In the genomic region with DNA sequence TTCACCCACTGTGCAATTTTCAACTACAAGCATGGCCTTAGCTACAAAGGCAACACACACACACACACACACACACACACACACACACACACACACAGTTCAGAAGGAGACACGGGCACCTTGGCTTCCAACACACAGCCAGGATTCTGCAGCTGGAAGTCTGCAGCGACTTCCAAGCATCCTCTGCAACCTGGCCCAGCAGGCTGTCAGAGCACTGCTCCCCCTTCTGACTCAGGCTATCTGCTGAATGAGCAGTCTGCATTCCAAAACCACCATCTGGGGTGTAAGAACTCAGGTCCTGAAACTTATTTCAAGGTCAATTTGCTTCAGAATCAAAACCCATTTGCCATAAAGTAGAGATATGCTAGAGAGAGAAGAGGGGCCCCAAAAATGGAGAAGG, we compare ENCODE assay signal across 21 mouse cellular contexts.
DNase-seq lines count a peak whose midpoint lies in the region; ATAC-seq and TF ChIP-seq lines count a peak whose summit lies in the region.
"Had no signal": no experiment of that assay in that cellular context is flagged by ENCODE, and none has a peak within 500 bp of the region (broad histone marks: within the 10 kb centered on the region; RNA-seq: fewer than 3 reads in every experiment).

No protein-coding gene starts in this region.

- no peak; the same call in 1 of the 2 replicates for TF ChIP-seq CTCF in forebrain, postnatal 0 days (IDR thresholded peaks at IDR 0.05; ENCODE audit: low read depth)
- 0 out of 2 replicates have a peak, but pooled peaks have one; percentile 5 for TF ChIP-seq CTCF in layer of hippocampus, adult 2 months (conservative IDR thresholded peaks at IDR 0.05)
- TF ChIP-seq CTCF in brain, embryonic 14.5 days (IDR thresholded peaks at IDR 0.05; ENCODE audit: borderline replicate concordance, extremely low read depth, insufficient read depth, insufficient read length): no peak

- no peaks in the 10 kb centered on the region for H3K27me3 ChIP-seq in forebrain, postnatal 0 days (ENCODE audit: insufficient read depth, low read length)
- no peaks in the 10 kb centered on the region for H3K27me3 ChIP-seq in forebrain, embryonic 10.5 days (ENCODE audit: poor library complexity, severe bottlenecking)
- H3K27me3 ChIP-seq: forebrain, embryonic 12.5 days; heart, embryonic 13.5 days; hindbrain, embryonic 12.5 days; hindbrain, embryonic 15.5 days had no signal

- H3K4me3 ChIP-seq in forebrain, postnatal 0 days (ENCODE audit: low read depth, low read length): no peak overlapping the region
- H3K4me3 ChIP-seq in forebrain, embryonic 10.5 days: no peak overlapping the region
- no peak overlapping the region for H3K4me3 ChIP-seq in layer of hippocampus, adult 2 months
- H3K4me3 ChIP-seq: forebrain, embryonic 12.5 days; heart, adult 2 months; heart, embryonic 10.5 days; heart, embryonic 13.5 days; hindbrain, embryonic 12.5 days; hindbrain, embryonic 15.5 days had no signal

- H3K36me3 ChIP-seq in forebrain, postnatal 0 days (ENCODE audit: insufficient read depth): no peaks in the 10 kb centered on the region
- H3K36me3 ChIP-seq in forebrain, embryonic 10.5 days (replicated peaks): no peaks in the 10 kb centered on the region
- H3K36me3 ChIP-seq: forebrain, embryonic 12.5 days; heart, embryonic 10.5 days; heart, embryonic 13.5 days; hindbrain, embryonic 12.5 days; hindbrain, embryonic 15.5 days had no signal

- no peak overlapping the region for H3K4me2 ChIP-seq in forebrain, postnatal 0 days (ENCODE audit: low read depth)
- H3K4me2 ChIP-seq: forebrain, embryonic 12.5 days; heart, embryonic 13.5 days; hindbrain, embryonic 12.5 days; hindbrain, embryonic 15.5 days had no signal

- DNase-seq in forebrain, postnatal 0 days: no peak
- DNase-seq in forebrain, embryonic 10.5 days (ENCODE audit: extremely low spot score, low spot score): no peak
- DNase-seq in layer of hippocampus, adult 2 months (ENCODE audit: low spot score in 2 of 2): no peak
- no peak for DNase-seq in layer of hippocampus, postnatal 14 days (ENCODE audit: low spot score in 2 of 2)
- DNase-seq in right cerebral cortex, adult 18-20 months: peak; percentile 24
- DNase-seq in right cerebral cortex, postnatal 36 days (ENCODE audit: low spot score in 2 of 2): no peak
- DNase-seq in brain, embryonic 14.5 days (ENCODE audit: low read depth): peak; percentile 40
- no peak for DNase-seq in left cerebral cortex, adult 11 months (ENCODE audit: low spot score)
- DNase-seq: adrenal gland, adult 2 months; adrenal gland, postnatal 14 days; cerebellum, adult 18-20 months; cerebellum, adult 9-10 months; cerebellum, postnatal 14 days; gastrocnemius, postnatal 25 days; heart, adult 2 months had no signal

- H3K9me3 ChIP-seq in forebrain, postnatal 0 days (ENCODE audit: low read length): no peaks in the 10 kb centered on the region
- no peaks in the 10 kb centered on the region for H3K9me3 ChIP-seq in forebrain, embryonic 10.5 days
- H3K9me3 ChIP-seq: forebrain, embryonic 12.5 days; heart, embryonic 10.5 days; heart, embryonic 13.5 days; hindbrain, embryonic 12.5 days; hindbrain, embryonic 15.5 days had no signal

- 37% methylated on average over 2 of the region's 2 CpGs for WGBS in forebrain, postnatal 0 days
- WGBS in forebrain, embryonic 10.5 days: 61% methylated on average over 2 of the region's 2 CpGs

- 0 out of 2 replicates have a peak, but pooled peaks have one; percentile 20 for ATAC-seq in forebrain, postnatal 0 days
- ATAC-seq: CD4-positive, CD25-positive, alpha-beta regulatory T cell, adult 4 months had no signal

- no peak overlapping the region for H3K27ac ChIP-seq in forebrain, postnatal 0 days (ENCODE audit: low read depth, low read length)
- H3K27ac ChIP-seq in forebrain, embryonic 10.5 days: no peak overlapping the region
- no peak overlapping the region for H3K27ac ChIP-seq in layer of hippocampus, adult 2 months
- H3K27ac ChIP-seq: forebrain, embryonic 12.5 days; heart, adult 2 months; heart, embryonic 10.5 days; heart, embryonic 13.5 days; hindbrain, embryonic 12.5 days; hindbrain, embryonic 15.5 days had no signal

- no peak overlapping the region for H3K9ac ChIP-seq in forebrain, postnatal 0 days
- H3K9ac ChIP-seq: forebrain, embryonic 12.5 days; heart, embryonic 13.5 days; hindbrain, embryonic 12.5 days; hindbrain, embryonic 15.5 days had no signal

- H3K4me1 ChIP-seq in forebrain, postnatal 0 days (ENCODE audit: insufficient read depth): no peaks in the 10 kb centered on the region; the same call in 1 of the 2 replicates
- peaks cover 9% of the 10 kb centered on the region for H3K4me1 ChIP-seq in forebrain, embryonic 10.5 days
- H3K4me1 ChIP-seq: heart, embryonic 10.5 days; heart, embryonic 13.5 days; hindbrain, embryonic 12.5 days had no signal

- no peak for TF ChIP-seq POLR2A in brain, embryonic 14.5 days (IDR thresholded peaks at IDR 0.05; ENCODE audit: borderline replicate concordance, extremely low read depth, insufficient read depth, insufficient read length, poor library complexity, severe bottlenecking)

Comparison
In these comparisons a context has a peak if more than half of its experiments do, and no peak if none do; other contexts are left out.
1. DNase-seq: peak in right cerebral cortex, adult 18-20 months (single experiment) and brain, embryonic 14.5 days (single experiment); none in forebrain, postnatal 0 days (single experiment), forebrain, embryonic 10.5 days (single experiment), layer of hippocampus, adult 2 months (0 of 2), layer of hippocampus, postnatal 14 days (0 of 2), right cerebral cortex, postnatal 36 days (0 of 2) and left cerebral cortex, adult 11 months (single experiment).